Mouse (Mus musculus) G1E (cell line): Measurements from ENCODE around the gene Asap2.

Experiments
- CTCF ChIP-seq: IDR thresholded peaks from 2 replicates; pipeline ENCODE4 v1.5.1; 2012; ENCODE audit warnings: low read depth, low read length, inconsistent platforms, mixed read lengths
- GATA1 ChIP-seq: IDR thresholded peaks from 2 replicates; pipeline ENCODE4 v1.6.1; 2012; ENCODE audit warnings: borderline replicate concordance, low read length, inconsistent platforms, mixed read lengths
- GATA2 ChIP-seq: IDR thresholded peaks from 2 replicates; pipeline ENCODE4 v1.6.1; 2012; ENCODE audit warnings: low read depth, low read length, inconsistent platforms, borderline replicate concordance
- POLR2AphosphoS5 ChIP-seq: IDR thresholded peaks from 2 replicates; pipeline ENCODE4 v1.6.1; 2012; ENCODE audit warnings: low read depth, low read length, inconsistent platforms; ENCODE audit not compliant: insufficient replicate concordance

- TF ChIP-seq CTCF (no peak), GATA1 (no peak), POLR2AphosphoS5 (no peak), GATA2 (no peak)
These were observed 142.3 kb downstream of the Asap2 start for GRCm38 (mm10) chr12:21132537-21132936.
